Mouse (Mus musculus) liver, embryonic 12.5 days (tissue): ENCODE measurements at regions not wholly inside any gene's neighbourhood (a gene's known extent, or its start where the extent isn't known, plus 50 kb on each side); places are given as distances from the start of the nearest gene placed in this dataset.

Source experiments
- ATAC-seq: fragments of 200-750 bp; cut with Nextera tagmentation; 2 replicates; pipeline ENCODE4 v1.8.0; 2017; ENCODE audit warnings: moderate number of reproducible peaks, mild to moderate bottlenecking, moderate library complexity
- H3K27ac ChIP-seq: fragments of 300-500 bp; sonication (generic); 2 replicates; pipeline ENCODE4 v1.5.1; 2016; ENCODE audit warnings: mild to moderate bottlenecking
- H3K27me3 ChIP-seq: fragments of 300-500 bp; sonication (generic); replicated peaks from 2 replicates; pipeline ENCODE4 v1.6.1; 2016; ENCODE audit warnings: mild to moderate bottlenecking, moderate library complexity
- H3K36me3 ChIP-seq: fragments of 300-500 bp; sonication (generic); 2 replicates; pipeline ENCODE4 v1.6.1; 2016; ENCODE audit warnings: mild to moderate bottlenecking, moderate library complexity
- H3K4me1 ChIP-seq: fragments of 300-500 bp; sonication (generic); 2 replicates; pipeline ENCODE4 v1.6.1; 2016
- H3K4me2 ChIP-seq: fragments of 300-500 bp; sonication (generic); 2 replicates; pipeline ENCODE4 v1.6.1; 2016; ENCODE audit warnings: mild to moderate bottlenecking, moderate library complexity
- H3K4me3 ChIP-seq: fragments of 300-500 bp; sonication (generic); 2 replicates; pipeline ENCODE4 v1.5.1; 2016; ENCODE audit warnings: mild to moderate bottlenecking, moderate library complexity
- H3K9ac ChIP-seq: fragments of 300-500 bp; sonication (generic); 2 replicates; pipeline ENCODE4 v1.6.1; 2016; ENCODE audit warnings: mild to moderate bottlenecking, moderate library complexity
- H3K9me3 ChIP-seq: fragments of 300-500 bp; sonication (generic); replicated peaks from 2 replicates; pipeline ENCODE4 v1.6.1; 2016; ENCODE audit warnings: mild to moderate bottlenecking, moderate library complexity
- WGBS: fragments of 180-500 bp; shearing (Covaris S2); methylation state at CpG from one replicate; pipeline ENCODE4 v1.1.7; 2016; ENCODE audit not compliant: insufficient replicate concordance; 5-methylcytosine and 5-hydroxymethylcytosine counted together

GRCm38 (mm10) chr1:167517611-167518110 lies 51.1 kb upstream of the Lrrc52 start:
- Histone ChIP-seq H3K9me3 (no peaks in the 10 kb centered on the region), H3K36me3 (no peaks in the 10 kb centered on the region), H3K4me3 (no peak overlapping the region), H3K4me1 (no peaks in the 10 kb centered on the region), H3K27me3 (no peaks in the 10 kb centered on the region), H3K9ac (no peak overlapping the region), H3K27ac (no peak overlapping the region), H3K4me2 (no peak overlapping the region)
- WGBS, result 50% methylated on average over 5 of the region's 5 CpGs
- ATAC-seq, result no peak

- Histone ChIP-seq H3K36me3 (no peaks in the 10 kb centered on the region), H3K27me3 (no peaks in the 10 kb centered on the region), H3K4me2 (no peak overlapping the region), H3K4me3 (no peak overlapping the region), H3K9ac (no peak overlapping the region), H3K9me3 (no peaks in the 10 kb centered on the region), H3K4me1 (no peaks in the 10 kb centered on the region), H3K27ac (no peak overlapping the region)
- 66% methylated on average over 7 of the region's 7 CpGs for WGBS
- no peak for ATAC-seq
Observed at GRCm38 (mm10) chr1:167523881-167524280, 57.3 kb upstream of the Lrrc52 start.

- Histone ChIP-seq H3K27ac (no peak overlapping the region), H3K4me3 (no peak overlapping the region), H3K4me2 (no peak overlapping the region), H3K27me3 (no peaks in the 10 kb centered on the region), H3K9ac (no peak overlapping the region), H3K9me3 (no peaks in the 10 kb centered on the region), H3K4me1 (no peaks in the 10 kb centered on the region), H3K36me3 (no peaks in the 10 kb centered on the region)
- ATAC-seq, result no peak
- 62% methylated on average over 12 of the region's 12 CpGs for WGBS
Observed at GRCm38 (mm10) chr1:167532571-167533331, 65.4 kb upstream of the Rxrg start.

- Histone ChIP-seq H3K36me3 (no peaks in the 10 kb centered on the region), H3K9me3 (no peaks in the 10 kb centered on the region), H3K4me3 (no peak overlapping the region), H3K27ac (no peak overlapping the region), H3K4me2 (no peak overlapping the region), H3K27me3 (no peaks in the 10 kb centered on the region), H3K4me1 (peaks cover 32% of the 10 kb centered on the region), H3K9ac (no peak overlapping the region)
- WGBS, result 45% methylated on average over 2 of the region's 2 CpGs
- ATAC-seq, result peak; percentile 70
Observed at GRCm38 (mm10) chr1:167546000-167546399, 52.2 kb upstream of the Rxrg start.

- Histone ChIP-seq H3K4me2 (0 out of 2 replicates have a peak overlapping the region, but pooled peaks have one; percentile 8), H3K27me3 (no peaks in the 10 kb centered on the region), H3K9me3 (no peaks in the 10 kb centered on the region), H3K27ac (no peak overlapping the region), H3K9ac (no peak overlapping the region), H3K36me3 (no peaks in the 10 kb centered on the region), H3K4me3 (no peak overlapping the region), H3K4me1 (peaks cover 43% of the 10 kb centered on the region)
- WGBS, result 25% methylated on average over 5 of the region's 5 CpGs
- ATAC-seq, result peak; percentile 74
Observed at GRCm38 (mm10) chr1:167547248-167547647, 50.9 kb upstream of the Rxrg start.
